Mouse (Mus musculus) thymus, adult 2 months (tissue): Measurements from ENCODE around the gene Fnip2.

Source experiments
- CTCF ChIP-seq: fragments of 200-500 bp; IDR thresholded peaks from 2 replicates; pipeline ENCODE4 v1.5.1; 2012; ENCODE audit warnings: mild to moderate bottlenecking, control low read depth, low read length, moderate library complexity, borderline replicate concordance; ENCODE audit not compliant: control insufficient read depth, poor library complexity, insufficient read depth; ENCODE audit errors: extremely low read depth
- POLR2A ChIP-seq: fragments of 200-500 bp; IDR thresholded peaks from 2 replicates; pipeline ENCODE4 v1.6.1; 2012; ENCODE audit warnings: mild to moderate bottlenecking, low read length, control low read depth, moderate library complexity; ENCODE audit not compliant: control insufficient read depth, poor library complexity, insufficient read depth; ENCODE audit errors: extremely low read depth

DNA sequence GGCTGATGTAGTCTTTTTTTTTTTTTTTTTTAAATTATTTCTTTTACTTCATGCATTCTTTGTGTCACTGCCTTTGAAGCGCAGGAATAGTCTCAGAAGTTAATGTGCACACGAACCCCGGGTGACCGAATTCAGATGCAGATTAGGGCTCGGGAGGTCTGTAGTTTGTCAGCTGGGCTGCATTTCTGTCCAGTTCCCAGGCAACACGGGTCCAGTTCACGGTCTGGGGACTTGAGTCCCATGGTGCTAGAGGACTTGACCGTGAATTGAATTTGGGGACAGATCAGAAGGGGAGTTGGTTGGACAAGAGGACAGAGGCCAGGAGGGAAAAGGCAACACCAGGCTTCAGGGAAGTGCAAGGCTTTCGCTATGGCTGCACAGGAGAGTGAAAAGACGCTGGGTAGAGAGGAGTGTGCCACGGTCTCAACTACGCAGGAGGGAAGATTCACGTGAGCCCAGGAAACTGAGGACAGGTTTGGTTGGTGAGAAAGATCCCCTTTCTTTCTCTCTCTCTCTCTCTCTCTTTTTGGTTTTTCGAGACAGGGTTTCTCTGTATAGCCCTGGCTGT, 114.8 kb downstream of the Fnip2 start:
- TF ChIP-seq CTCF (no peak), POLR2A (no peak)
